Mouse (Mus musculus): Measurements from ENCODE around the gene Tomm40l. TPM values are rescaled to one million over a fixed set of nuclear protein-coding genes. Genes with fewer than 3 reads are reported as not detected.

The Tomm40l gene
- total RNA-seq, 1 experiment, result 27.5 TPM

- H3K4me3 ChIP-seq (ENCODE audit: insufficient read depth in 1 of 2, low read depth in 1 of 2, low read length in 2 of 2, poor library complexity in 1 of 2, severe bottlenecking in 1 of 2), result no peak overlapping the region
- TF ChIP-seq HCFC1 (IDR thresholded peaks at IDR 0.05; ENCODE audit: borderline replicate concordance, insufficient read depth, low read length), result no peak
- no peaks in the 10 kb centered on the region for H3K9me3 ChIP-seq (ENCODE audit: control insufficient read depth, insufficient read depth, low read depth, low read length)
- in situ Hi-C loops (cut with MboI; ENCODE audit: low sequenced_read_pairs in 2 of 2, unreplicated experiment in 2 of 2), result no loop called here
- no peak overlapping the region for H3K9ac ChIP-seq (ENCODE audit: insufficient read depth, low read depth, low read length, poor library complexity, severe bottlenecking)
- peaks cover 5 to 7% of the 10 kb centered on the region in 2 experiments for H3K4me1 ChIP-seq (ENCODE audit: control insufficient read depth in 2 of 2, insufficient read depth in 2 of 2, low read length in 2 of 2, poor library complexity in 1 of 2)
- H3K27ac ChIP-seq (ENCODE audit: insufficient read depth, low read depth, low read length, poor library complexity, severe bottlenecking), result no peak overlapping the region
- no peak for DNase-seq (ENCODE audit: low read depth, low spot score)
- no peaks in the 10 kb centered on the region for H3K36me3 ChIP-seq (ENCODE audit: control insufficient read depth, insufficient read depth, low read length, poor library complexity, severe bottlenecking)
These were observed 28.1 kb downstream of the Tomm40l start for GRCm38 (mm10) chr1:171193911-171194830.

- in situ Hi-C loops (cut with MboI; ENCODE audit: low sequenced_read_pairs in 2 of 2, unreplicated experiment in 2 of 2), result no loop called here
- TF ChIP-seq MAFK (IDR thresholded peaks at IDR 0.05; ENCODE audit: insufficient read depth, low read depth, low read length), result no peak
- TF ChIP-seq CHD2 (IDR thresholded peaks at IDR 0.05; ENCODE audit: low read depth, low read length), result no peak
- no peak for TF ChIP-seq HCFC1 (IDR thresholded peaks at IDR 0.05; ENCODE audit: borderline replicate concordance, insufficient read depth, low read length)
- TF ChIP-seq ZC3H11A (IDR thresholded peaks at IDR 0.05; ENCODE audit: borderline replicate concordance, low read depth, low read length), result no peak
- TF ChIP-seq ZNF384 (IDR thresholded peaks at IDR 0.05; ENCODE audit: low read depth, low read length), result no peak
- Histone ChIP-seq H3K9me3 (ENCODE audit: control insufficient read depth, insufficient read depth, low read depth, low read length) (no peaks in the 10 kb centered on the region), H3K9ac (ENCODE audit: insufficient read depth, low read depth, low read length, poor library complexity, severe bottlenecking) (no peak overlapping the region), H3K36me3 (ENCODE audit: control insufficient read depth, insufficient read depth, low read length, poor library complexity, severe bottlenecking) (no peaks in the 10 kb centered on the region), H3K27ac (ENCODE audit: insufficient read depth, low read depth, low read length, poor library complexity, severe bottlenecking) (no peak overlapping the region), H3K4me1 (ENCODE audit: control insufficient read depth in 2 of 2, insufficient read depth in 2 of 2, low read length in 2 of 2, poor library complexity in 1 of 2) (peaks cover 10 to 11% of the 10 kb centered on the region in 2 experiments), H3K4me3 (ENCODE audit: insufficient read depth in 1 of 2, low read depth in 1 of 2, low read length in 2 of 2, poor library complexity in 1 of 2, severe bottlenecking in 1 of 2) (no peak overlapping the region)
- DNase-seq (ENCODE audit: low read depth, low spot score), result no peak
These were observed 29.0 kb downstream of the Tomm40l start for GRCm38 (mm10) chr1:171193093-171193840.

GRCm38 (mm10) chr1:171192283-171192682 lies 30.0 kb downstream of the Tomm40l start:
- TF ChIP-seq HCFC1 (IDR thresholded peaks at IDR 0.05; ENCODE audit: borderline replicate concordance, insufficient read depth, low read length), result no peak
- TF ChIP-seq ZNF384 (IDR thresholded peaks at IDR 0.05; ENCODE audit: low read depth, low read length), result no peak
- no peak for TF ChIP-seq CHD2 (IDR thresholded peaks at IDR 0.05; ENCODE audit: low read depth, low read length)
- no peak for TF ChIP-seq ZC3H11A (IDR thresholded peaks at IDR 0.05; ENCODE audit: borderline replicate concordance, low read depth, low read length)
- no peak for TF ChIP-seq MAFK (IDR thresholded peaks at IDR 0.05; ENCODE audit: insufficient read depth, low read depth, low read length)
- H3K27ac ChIP-seq (ENCODE audit: insufficient read depth, low read depth, low read length, poor library complexity, severe bottlenecking), result no peak overlapping the region
- H3K9ac ChIP-seq (ENCODE audit: insufficient read depth, low read depth, low read length, poor library complexity, severe bottlenecking), result no peak overlapping the region
- no peaks in the 10 kb centered on the region for H3K36me3 ChIP-seq (ENCODE audit: control insufficient read depth, insufficient read depth, low read length, poor library complexity, severe bottlenecking)
- peaks cover 11 to 17% of the 10 kb centered on the region in 2 experiments for H3K4me1 ChIP-seq (ENCODE audit: control insufficient read depth in 2 of 2, insufficient read depth in 2 of 2, low read length in 2 of 2, poor library complexity in 1 of 2)
- in situ Hi-C loops (cut with MboI; ENCODE audit: low sequenced_read_pairs in 2 of 2, unreplicated experiment in 2 of 2), result no loop called here
- H3K9me3 ChIP-seq (ENCODE audit: control insufficient read depth, insufficient read depth, low read depth, low read length), result no peaks in the 10 kb centered on the region
- DNase-seq (ENCODE audit: low read depth, low spot score), result no peak
- no peak overlapping the region for H3K4me3 ChIP-seq (ENCODE audit: insufficient read depth in 1 of 2, low read depth in 1 of 2, low read length in 2 of 2, poor library complexity in 1 of 2, severe bottlenecking in 1 of 2)

GRCm38 (mm10) chr1:171190832-171191231 lies 31.5 kb downstream of the Tomm40l start:
- DNase-seq (ENCODE audit: low read depth, low spot score), result no peak
- H3K4me1 ChIP-seq (ENCODE audit: control insufficient read depth in 2 of 2, insufficient read depth in 2 of 2, low read length in 2 of 2, poor library complexity in 1 of 2), result peaks cover 9 to 18% of the 10 kb centered on the region in 2 experiments
- in situ Hi-C loops (cut with MboI; ENCODE audit: low sequenced_read_pairs in 2 of 2, unreplicated experiment in 2 of 2), result no loop called here
- H3K4me3 ChIP-seq (ENCODE audit: insufficient read depth in 1 of 2, low read depth in 1 of 2, low read length in 2 of 2, poor library complexity in 1 of 2, severe bottlenecking in 1 of 2), result no peak overlapping the region
- H3K27ac ChIP-seq (ENCODE audit: insufficient read depth, low read depth, low read length, poor library complexity, severe bottlenecking), result no peak overlapping the region
- H3K9ac ChIP-seq (ENCODE audit: insufficient read depth, low read depth, low read length, poor library complexity, severe bottlenecking), result no peak overlapping the region
- TF ChIP-seq CHD2 (IDR thresholded peaks at IDR 0.05; ENCODE audit: low read depth, low read length) (no peak), ZNF384 (IDR thresholded peaks at IDR 0.05; ENCODE audit: low read depth, low read length) (no peak), ZC3H11A (IDR thresholded peaks at IDR 0.05; ENCODE audit: borderline replicate concordance, low read depth, low read length) (no peak), MAFK (IDR thresholded peaks at IDR 0.05; ENCODE audit: insufficient read depth, low read depth, low read length) (no peak), HCFC1 (IDR thresholded peaks at IDR 0.05; ENCODE audit: borderline replicate concordance, insufficient read depth, low read length) (no peak)
- no peaks in the 10 kb centered on the region for H3K9me3 ChIP-seq (ENCODE audit: control insufficient read depth, insufficient read depth, low read depth, low read length)
- no peaks in the 10 kb centered on the region for H3K36me3 ChIP-seq (ENCODE audit: control insufficient read depth, insufficient read depth, low read length, poor library complexity, severe bottlenecking)
